Mouse (Mus musculus): Measurements from ENCODE around the gene Nmt1. TPM values are rescaled to one million over a fixed set of nuclear protein-coding genes. Genes with fewer than 3 reads are reported as not detected.
A peak's percentile ranks its signal among the peaks of the same experiment; 100 is the strongest.

Gene Nmt1
- polyA plus RNA-seq, 1 experiment from 2014 or later, result 63.2 TPM

GRCm38 (mm10) chr11:103070322-103070880, 42.4 kb downstream of the Nmt1 start:
- Histone ChIP-seq H3K27ac (no peak overlapping the region), H3K9me3 (replicated peaks) (no peaks in the 10 kb centered on the region), H3K36me3 (peaks cover 63% of the 10 kb centered on the region), H3K4me3 (replicated peaks) (no peak overlapping the region), H3K4me1 (peaks cover 11% of the 10 kb centered on the region; the same call in 1 of the 2 replicates), H3K27me3 (no peaks in the 10 kb centered on the region), H3K9ac (no peak overlapping the region), H3K4me2 (no peak overlapping the region)
- ATAC-seq (replicated peaks; ENCODE audit: low FRiP score), result no peak
- 90% methylated on average over 10 of the region's 10 CpGs for WGBS

- peaks cover 11% of the 10 kb centered on the region; the same call in 1 of the 2 replicates for H3K4me1 ChIP-seq
- no peak overlapping the region for H3K27ac ChIP-seq
- H3K4me2 ChIP-seq, result no peak overlapping the region
- no peaks in the 10 kb centered on the region for H3K9me3 ChIP-seq (replicated peaks)
- no peak overlapping the region for H3K9ac ChIP-seq
- 85% methylated on average over 7 of the region's 7 CpGs for WGBS
- H3K4me3 ChIP-seq (replicated peaks), result no peak overlapping the region
- peaks cover 6% of the 10 kb centered on the region for H3K27me3 ChIP-seq
- peaks cover 30% of the 10 kb centered on the region for H3K36me3 ChIP-seq
- ATAC-seq (replicated peaks; ENCODE audit: low FRiP score), result no peak
Measured at GRCm38 (mm10) chr11:103073671-103074070, 45.7 kb downstream of the Nmt1 start.

GRCm38 (mm10) chr11:103074121-103074650, 46.2 kb downstream of the Nmt1 start:
- no peak for ATAC-seq (replicated peaks; ENCODE audit: low FRiP score)
- 0 out of 2 replicates have a peak overlapping the region, but pooled peaks have one; percentile 3 for H3K9ac ChIP-seq
- peaks cover 25% of the 10 kb centered on the region for H3K36me3 ChIP-seq
- no peaks in the 10 kb centered on the region for H3K9me3 ChIP-seq (replicated peaks)
- H3K27me3 ChIP-seq, result peaks cover 8% of the 10 kb centered on the region
- 61% methylated on average over 10 of the region's 10 CpGs for WGBS
- no peak overlapping the region for H3K27ac ChIP-seq
- H3K4me1 ChIP-seq, result peaks cover 11% of the 10 kb centered on the region; the same call in 1 of the 2 replicates
- H3K4me2 ChIP-seq, result no peak overlapping the region
- no peak overlapping the region for H3K4me3 ChIP-seq (replicated peaks)

GRCm38 (mm10) chr11:103074796-103075323, 46.9 kb downstream of the Nmt1 start:
- WGBS, result 30% methylated on average over 10 of the region's 10 CpGs

GRCm38 (mm10) chr11:103076010-103076409, 48.0 kb downstream of the Nmt1 start:
- Histone ChIP-seq H3K27me3 (peaks cover 24% of the 10 kb centered on the region), H3K9me3 (replicated peaks) (no peaks in the 10 kb centered on the region), H3K4me2 (no peak overlapping the region), H3K9ac (no peak overlapping the region), H3K27ac (no peak overlapping the region), H3K36me3 (peaks cover 7% of the 10 kb centered on the region; the same call in 1 of the 2 replicates), H3K4me1 (peaks cover 22% of the 10 kb centered on the region), H3K4me3 (replicated peaks) (no peak overlapping the region)
- WGBS, result 93% methylated on average over 7 of the region's 7 CpGs
- ATAC-seq (replicated peaks; ENCODE audit: low FRiP score), result no peak

More at GRCm38 (mm10) chr11:103074796-103075323, 46.9 kb downstream of the Nmt1 start:
- H3K4me2 ChIP-seq, result no peak overlapping the region
- no peak overlapping the region for H3K27ac ChIP-seq
- H3K9ac ChIP-seq, result no peak overlapping the region
- peaks cover 18% of the 10 kb centered on the region for H3K36me3 ChIP-seq
- no peak for ATAC-seq (replicated peaks; ENCODE audit: low FRiP score)
- H3K4me3 ChIP-seq (replicated peaks), result no peak overlapping the region
- H3K9me3 ChIP-seq (replicated peaks), result no peaks in the 10 kb centered on the region
- H3K4me1 ChIP-seq, result peaks cover 11% of the 10 kb centered on the region; the same call in 1 of the 2 replicates
- peaks cover 13% of the 10 kb centered on the region for H3K27me3 ChIP-seq

GRCm38 (mm10) chr11:103076581-103076980, 48.6 kb downstream of the Nmt1 start:
- WGBS, result 53% methylated on average over 8 of the region's 8 CpGs
- Histone ChIP-seq H3K4me3 (replicated peaks) (no peak overlapping the region), H3K9ac (no peak overlapping the region), H3K36me3 (peaks cover 3% of the 10 kb centered on the region; the same call in 1 of the 2 replicates), H3K9me3 (replicated peaks) (no peaks in the 10 kb centered on the region), H3K27ac (no peak overlapping the region), H3K4me2 (no peak overlapping the region), H3K27me3 (peaks cover 30% of the 10 kb centered on the region), H3K4me1 (peaks cover 25% of the 10 kb centered on the region)
- no peak for ATAC-seq (replicated peaks; ENCODE audit: low FRiP score)

GRCm38 (mm10) chr11:103078131-103078530, 50.1 kb downstream of the Nmt1 start:
- no peaks in the 10 kb centered on the region for H3K9me3 ChIP-seq (replicated peaks)
- H3K4me2 ChIP-seq, result no peak overlapping the region
- H3K36me3 ChIP-seq, result no peaks in the 10 kb centered on the region
- ATAC-seq (replicated peaks; ENCODE audit: low FRiP score), result no peak
- H3K4me1 ChIP-seq, result peaks cover 25% of the 10 kb centered on the region
- no peak overlapping the region for H3K27ac ChIP-seq
- WGBS, result 89% methylated on average over 11 of the region's 11 CpGs
- no peak overlapping the region for H3K4me3 ChIP-seq (replicated peaks)
- H3K9ac ChIP-seq, result no peak overlapping the region
- peaks cover 40% of the 10 kb centered on the region for H3K27me3 ChIP-seq

- Histone ChIP-seq H3K4me3 (replicated peaks) (peak overlapping the region; percentile 36), H3K4me2 (peak overlapping the region; percentile 59), H3K9ac (peak overlapping the region; percentile 24; the same call in 1 of the 2 replicates), H3K27me3 (peaks cover 40% of the 10 kb centered on the region), H3K36me3 (no peaks in the 10 kb centered on the region), H3K9me3 (replicated peaks) (no peaks in the 10 kb centered on the region), H3K27ac (no peak overlapping the region), H3K4me1 (peaks cover 14% of the 10 kb centered on the region)
- ATAC-seq (replicated peaks; ENCODE audit: low FRiP score), result peak; percentile 75
- 2% methylated on average over 43 of the region's 43 CpGs for WGBS
Measured at GRCm38 (mm10) chr11:103080323-103081091, 52.5 kb downstream of the Nmt1 start.

- no peak overlapping the region for H3K4me3 ChIP-seq (replicated peaks)
- no peak overlapping the region for H3K27ac ChIP-seq
- no peaks in the 10 kb centered on the region for H3K36me3 ChIP-seq
- no peak overlapping the region for H3K4me2 ChIP-seq
- H3K4me1 ChIP-seq, result peaks cover 14% of the 10 kb centered on the region
- no peak overlapping the region for H3K9ac ChIP-seq
- ATAC-seq (replicated peaks; ENCODE audit: low FRiP score), result no peak
- H3K9me3 ChIP-seq (replicated peaks), result no peaks in the 10 kb centered on the region
- 62% methylated on average over 6 of the region's 6 CpGs for WGBS
- H3K27me3 ChIP-seq, result peaks cover 40% of the 10 kb centered on the region
Measured at GRCm38 (mm10) chr11:103081631-103082030, 53.6 kb downstream of the Nmt1 start.

GRCm38 (mm10) chr11:103093306-103093705, 65.3 kb downstream of the Nmt1 start:
- no peak overlapping the region for H3K4me3 ChIP-seq (replicated peaks)
- no peak for ATAC-seq (replicated peaks; ENCODE audit: low FRiP score)
- 91% methylated on average over 7 of the region's 7 CpGs for WGBS
- no peaks in the 10 kb centered on the region for H3K36me3 ChIP-seq
- no peaks in the 10 kb centered on the region for H3K27me3 ChIP-seq
- H3K4me2 ChIP-seq, result no peak overlapping the region
- no peak overlapping the region for H3K27ac ChIP-seq
- no peak overlapping the region for H3K9ac ChIP-seq
- H3K9me3 ChIP-seq (replicated peaks), result no peaks in the 10 kb centered on the region
- peaks cover 36% of the 10 kb centered on the region for H3K4me1 ChIP-seq

GRCm38 (mm10) chr11:103093862-103094833, 66.2 kb downstream of the Nmt1 start:
- no peaks in the 10 kb centered on the region for H3K27me3 ChIP-seq
- H3K9me3 ChIP-seq (replicated peaks), result no peaks in the 10 kb centered on the region
- 60% methylated on average over 20 of the region's 20 CpGs for WGBS
- peaks cover 44% of the 10 kb centered on the region for H3K4me1 ChIP-seq
- H3K4me3 ChIP-seq (replicated peaks), result no peak overlapping the region
- peak overlapping the region; percentile 48; the same call in 1 of the 2 replicates for H3K27ac ChIP-seq
- 0 out of 2 replicates have a peak, but pooled peaks have one; percentile 34 for ATAC-seq (replicated peaks; ENCODE audit: low FRiP score)
- no peak overlapping the region for H3K4me2 ChIP-seq
- no peaks in the 10 kb centered on the region for H3K36me3 ChIP-seq
- no peak overlapping the region for H3K9ac ChIP-seq
